Mouse (Mus musculus) megakaryocyte, adult 5-6 weeks (primary cell): ENCODE results near the gene Cc2d2b. TPM values are rescaled to one million over a fixed set of nuclear protein-coding genes. Genes with fewer than 3 reads are reported as not detected.

ENCODE experiments used
- ATAC-seq: 2 replicates; pipeline ENCODE4 v1.8.0; 2016; ENCODE audit warnings: mild to moderate bottlenecking, inconsistent platforms; ENCODE audit not compliant: poor library complexity, severe bottlenecking
- total RNA-seq, 2 experiments: library from RNA; stranded (forward) in 1 of 2; stranded (reverse) in 1 of 2; fragments of 153-499, 151-499 nt in 1 of 2; fragments of 221-1000, 200-1000 nt in 1 of 2; gene quantifications; 2 replicates each; pipeline versions ENCODE4 v1.2.3 to v1.2.4; 2015 to 2017

Gene Cc2d2b
- total RNA-seq, 2 experiments from 2014 or later = not detected

GRCm38 (mm10) chr19:40754311-40754710 is 5.8 kb downstream of the Cc2d2b start:
- ATAC-seq = peak; percentile 85

GRCm38 (mm10) chr19:40760071-40760470 is 11.5 kb downstream of the Cc2d2b start:
- ATAC-seq = no peak

- ATAC-seq = peak; percentile 57
These were observed 13.6 kb downstream of the Cc2d2b start for GRCm38 (mm10) chr19:40762023-40762759.

GRCm38 (mm10) chr19:40767189-40767588 is 18.6 kb downstream of the Cc2d2b start:
- ATAC-seq = no peak

- peak; percentile 18 for ATAC-seq
These were observed 20.8 kb downstream of the Cc2d2b start for GRCm38 (mm10) chr19:40769341-40769770.

- ATAC-seq = no peak
These were observed 39.6 kb downstream of the Cc2d2b start for GRCm38 (mm10) chr19:40788004-40788714.

- ATAC-seq = no peak
These were observed 40.1 kb downstream of the Cc2d2b start for GRCm38 (mm10) chr19:40788715-40789084.

- no peak for ATAC-seq
These were observed 56.7 kb downstream of the Cc2d2b start for GRCm38 (mm10) chr19:40805176-40805737.

- peak; percentile 38 for ATAC-seq
These were observed 61.3 kb downstream of the Cc2d2b start for GRCm38 (mm10) chr19:40809858-40810257.

- no peak for ATAC-seq
These were observed 63.3 kb downstream of the Cc2d2b start for GRCm38 (mm10) chr19:40811840-40812239.

- no peak for ATAC-seq
These were observed 64.2 kb downstream of the Cc2d2b start for GRCm38 (mm10) chr19:40812778-40813177.

GRCm38 (mm10) chr19:40813385-40813784 is 64.8 kb downstream of the Cc2d2b start:
- ATAC-seq = peak; percentile 77

GRCm38 (mm10) chr19:40815645-40816183 is 67.2 kb downstream of the Cc2d2b start:
- ATAC-seq = no peak

- no peak for ATAC-seq
These were observed 69.5 kb downstream of the Cc2d2b start for GRCm38 (mm10) chr19:40817901-40818532.

- ATAC-seq = peak; percentile 84
These were observed 70.2 kb downstream of the Cc2d2b start for GRCm38 (mm10) chr19:40818764-40819163.

- ATAC-seq = peak; percentile 38
These were observed 72.8 kb downstream of the Cc2d2b start for GRCm38 (mm10) chr19:40821306-40821825.

- no peak for ATAC-seq
These were observed 77.1 kb downstream of the Cc2d2b start for GRCm38 (mm10) chr19:40825636-40826035.

GRCm38 (mm10) chr19:40826735-40827134 is 78.2 kb downstream of the Cc2d2b start:
- ATAC-seq = no peak

- no peak for ATAC-seq
These were observed 81.6 kb downstream of the Cc2d2b start for GRCm38 (mm10) chr19:40830198-40830597.

- ATAC-seq = peak; percentile 88
These were observed 82.3 kb downstream of the Cc2d2b start, which contains the start of gene Ccnj for GRCm38 (mm10) chr19:40830703-40831415. Gene Ccnj, plus strand, starts transcription at chr19:40831279.
